Mouse (Mus musculus): ENCODE measurements at regions not wholly inside any gene's neighbourhood (a gene's known extent, or its start where the extent isn't known, plus 50 kb on each side); places are given as distances from the start of the nearest gene placed in this dataset.

GRCm38 (mm10) chr7:133379373-133379772 is 222.6 kb downstream of the Tex36 start:
- Histone ChIP-seq H3K4me1 (ENCODE audit: control insufficient read depth, insufficient read depth, low read length) (no peaks in the 10 kb centered on the region), H3K27ac (ENCODE audit: control insufficient read depth, insufficient read depth, low read depth, low read length, poor library complexity) (no peak overlapping the region), H3K4me3 (replicated peaks; ENCODE audit: control insufficient read depth, low read depth, low read length) (no peak overlapping the region)
- TF ChIP-seq POLR2A (IDR thresholded peaks at IDR 0.05; ENCODE audit: borderline replicate concordance, control insufficient read depth, low read depth, low read length) = no peak
- TF ChIP-seq CTCF (IDR thresholded peaks at IDR 0.05; ENCODE audit: control insufficient read depth, insufficient read depth, low read length) = no peak
- WGBS = 86% methylated on average over 1 of the region's 1 CpGs

GRCm38 (mm10) chr7:133378338-133378737 is 223.6 kb downstream of the Tex36 start:
- Histone ChIP-seq H3K4me1 (ENCODE audit: control insufficient read depth, insufficient read depth, low read length) (no peaks in the 10 kb centered on the region), H3K4me3 (replicated peaks; ENCODE audit: control insufficient read depth, low read depth, low read length) (no peak overlapping the region), H3K27ac (ENCODE audit: control insufficient read depth, insufficient read depth, low read depth, low read length, poor library complexity) (no peak overlapping the region)
- 78% methylated on average over 5 of the region's 5 CpGs for WGBS
- no peak for TF ChIP-seq CTCF (IDR thresholded peaks at IDR 0.05; ENCODE audit: control insufficient read depth, insufficient read depth, low read length)
- no peak for TF ChIP-seq POLR2A (IDR thresholded peaks at IDR 0.05; ENCODE audit: borderline replicate concordance, control insufficient read depth, low read depth, low read length)

- TF ChIP-seq POLR2A (IDR thresholded peaks at IDR 0.05; ENCODE audit: borderline replicate concordance, control insufficient read depth, low read depth, low read length) (no peak), CTCF (IDR thresholded peaks at IDR 0.05; ENCODE audit: control insufficient read depth, insufficient read depth, low read length) (no peak)
- Histone ChIP-seq H3K4me1 (ENCODE audit: control insufficient read depth, insufficient read depth, low read length) (no peaks in the 10 kb centered on the region), H3K27ac (ENCODE audit: control insufficient read depth, insufficient read depth, low read depth, low read length, poor library complexity) (no peak overlapping the region), H3K4me3 (replicated peaks; ENCODE audit: control insufficient read depth, low read depth, low read length) (no peak overlapping the region)
- 70% methylated on average over 8 of the region's 8 CpGs for WGBS
These were observed 225.0 kb downstream of the Tex36 start for GRCm38 (mm10) chr7:133376833-133377484.

- TF ChIP-seq POLR2A (IDR thresholded peaks at IDR 0.05; ENCODE audit: borderline replicate concordance, control insufficient read depth, low read depth, low read length) (no peak), CTCF (IDR thresholded peaks at IDR 0.05; ENCODE audit: control insufficient read depth, insufficient read depth, low read length) (no peak)
- Histone ChIP-seq H3K4me1 (ENCODE audit: control insufficient read depth, insufficient read depth, low read length) (no peaks in the 10 kb centered on the region), H3K4me3 (replicated peaks; ENCODE audit: control insufficient read depth, low read depth, low read length) (no peak overlapping the region), H3K27ac (ENCODE audit: control insufficient read depth, insufficient read depth, low read depth, low read length, poor library complexity) (no peak overlapping the region)
- WGBS = 67% methylated on average over 2 of the region's 2 CpGs
These were observed 229.3 kb downstream of the Tex36 start for GRCm38 (mm10) chr7:133372695-133373094.

GRCm38 (mm10) chr7:133370542-133370941 is 231.4 kb downstream of the Tex36 start:
- no peak overlapping the region for H3K27ac ChIP-seq (ENCODE audit: control insufficient read depth, insufficient read depth, low read depth, low read length, poor library complexity)
- no peak for TF ChIP-seq POLR2A (IDR thresholded peaks at IDR 0.05; ENCODE audit: borderline replicate concordance, control insufficient read depth, low read depth, low read length)
- TF ChIP-seq CTCF (IDR thresholded peaks at IDR 0.05; ENCODE audit: control insufficient read depth, insufficient read depth, low read length) = no peak
- 80% methylated on average over 5 of the region's 5 CpGs for WGBS
- no peaks in the 10 kb centered on the region for H3K4me1 ChIP-seq (ENCODE audit: control insufficient read depth, insufficient read depth, low read length)
- no peak overlapping the region for H3K4me3 ChIP-seq (replicated peaks; ENCODE audit: control insufficient read depth, low read depth, low read length)

GRCm38 (mm10) chr7:133364601-133365000 is 237.4 kb downstream of the Tex36 start:
- Histone ChIP-seq H3K27ac (ENCODE audit: control insufficient read depth, insufficient read depth, low read depth, low read length, poor library complexity) (no peak overlapping the region), H3K4me1 (ENCODE audit: control insufficient read depth, insufficient read depth, low read length) (no peaks in the 10 kb centered on the region), H3K4me3 (replicated peaks; ENCODE audit: control insufficient read depth, low read depth, low read length) (no peak overlapping the region)
- WGBS = 65% methylated on average over 4 of the region's 4 CpGs
- TF ChIP-seq CTCF (IDR thresholded peaks at IDR 0.05; ENCODE audit: control insufficient read depth, insufficient read depth, low read length) = no peak
- no peak for TF ChIP-seq POLR2A (IDR thresholded peaks at IDR 0.05; ENCODE audit: borderline replicate concordance, control insufficient read depth, low read depth, low read length)

GRCm38 (mm10) chr7:133328717-133329116 is 204.6 kb upstream of the Ctbp2 start:
- H3K27ac ChIP-seq (ENCODE audit: control insufficient read depth, insufficient read depth, low read depth, low read length, poor library complexity) = no peak overlapping the region
- no peaks in the 10 kb centered on the region for H3K4me1 ChIP-seq (ENCODE audit: control insufficient read depth, insufficient read depth, low read length)
- no peak for TF ChIP-seq POLR2A (IDR thresholded peaks at IDR 0.05; ENCODE audit: borderline replicate concordance, control insufficient read depth, low read depth, low read length)
- no peak for TF ChIP-seq CTCF (IDR thresholded peaks at IDR 0.05; ENCODE audit: control insufficient read depth, insufficient read depth, low read length)
- H3K4me3 ChIP-seq (replicated peaks; ENCODE audit: control insufficient read depth, low read depth, low read length) = no peak overlapping the region
- 49% methylated on average over 3 of the region's 3 CpGs for WGBS

- Histone ChIP-seq H3K27ac (ENCODE audit: control insufficient read depth, insufficient read depth, low read depth, low read length, poor library complexity) (no peak overlapping the region), H3K4me3 (replicated peaks; ENCODE audit: control insufficient read depth, low read depth, low read length) (no peak overlapping the region), H3K4me1 (ENCODE audit: control insufficient read depth, insufficient read depth, low read length) (no peaks in the 10 kb centered on the region)
- TF ChIP-seq CTCF (IDR thresholded peaks at IDR 0.05; ENCODE audit: control insufficient read depth, insufficient read depth, low read length) (no peak), POLR2A (IDR thresholded peaks at IDR 0.05; ENCODE audit: borderline replicate concordance, control insufficient read depth, low read depth, low read length) (no peak)
- WGBS = 81% methylated on average over 7 of the region's 7 CpGs
These were observed 201.5 kb upstream of the Ctbp2 start for GRCm38 (mm10) chr7:133325548-133326190.

Data from bone marrow, adult 2 months (tissue).